Comparison of ENCODE assay signal across 9 mouse cellular contexts in genomic region chr19:24134144-24134911, GRCm38 (mm10).
A peak's percentile ranks its signal among the peaks of the same experiment; 100 is the strongest.
DNase-seq lines count a peak whose midpoint lies in the region; ATAC-seq and TF ChIP-seq lines count a peak whose summit lies in the region.
"Had no signal": no experiment of that assay in that cellular context is flagged by ENCODE, and none has a peak within 500 bp of the region (broad histone marks: within the 10 kb centered on the region; RNA-seq: fewer than 3 reads in every experiment).

No protein-coding gene starts in this region.

- ATAC-seq in midbrain, embryonic 11.5 days (ENCODE audit: low FRiP score) = peak; percentile 58; the same call in 1 of the 2 replicates

- H3K4me3 ChIP-seq in gastrocnemius, adult 2 months = peak overlapping the region; percentile 72
- H3K4me3 ChIP-seq in cortical plate, adult 2 months (ENCODE audit: insufficient read depth, low read length) = peak overlapping the region; percentile 47
- peak overlapping the region; percentile 26; the same call in 1 of the 2 replicates for H3K4me3 ChIP-seq in hindbrain, embryonic 10.5 days
- no peak overlapping the region; the same call in 1 of the 2 replicates for H3K4me3 ChIP-seq in midbrain, embryonic 11.5 days (ENCODE audit: low read depth, low read length)

- intact Hi-C loops in gastrocnemius, adult 2 months (cut with DNase I) = no loop called here
- intact Hi-C loops in gastrocnemius, postnatal 36 days (cut with DNase I) = no loop called here

- peaks cover 2% of the 10 kb centered on the region; the same call in 1 of the 2 replicates for H3K4me1 ChIP-seq in cortical plate, adult 2 months (ENCODE audit: control insufficient read depth, insufficient read depth, low read length)
- H3K4me1 ChIP-seq in hindbrain, embryonic 10.5 days (replicated peaks) = peaks cover 23% of the 10 kb centered on the region
- no peaks in the 10 kb centered on the region for H3K4me1 ChIP-seq in midbrain, embryonic 11.5 days (ENCODE audit: control insufficient read depth, insufficient read depth, low read length)

- no peak for TF ChIP-seq CTCF in gastrocnemius, adult 2 months (IDR thresholded peaks at IDR 0.05)
- TF ChIP-seq CTCF in cortical plate, adult 2 months (IDR thresholded peaks at IDR 0.05; ENCODE audit: extremely low read depth, insufficient read depth, low read length) = no peak

- H3K9me3 ChIP-seq in hindbrain, embryonic 10.5 days = peaks cover 3% of the 10 kb centered on the region; the same call in 1 of the 2 replicates
- H3K9me3 ChIP-seq in midbrain, embryonic 11.5 days (ENCODE audit: control insufficient read depth, low read length) = no peaks in the 10 kb centered on the region

- H3K4me2 ChIP-seq in midbrain, embryonic 11.5 days = peak overlapping the region; percentile 25; the same call in 1 of the 2 replicates

- 84% methylated on average over 16 of the region's 16 CpGs for WGBS in hindbrain, embryonic 10.5 days
- WGBS in midbrain, embryonic 11.5 days = 78% methylated on average over 16 of the region's 16 CpGs

- no peak overlapping the region for H3K9ac ChIP-seq in midbrain, embryonic 11.5 days (ENCODE audit: low read length)

- H3K27ac ChIP-seq in gastrocnemius, adult 2 months = peak overlapping the region; percentile 72
- H3K27ac ChIP-seq in cortical plate, adult 2 months (ENCODE audit: insufficient read depth, low read length) = no peak overlapping the region
- H3K27ac ChIP-seq in hindbrain, embryonic 10.5 days = peak overlapping the region; percentile 60
- H3K27ac ChIP-seq in midbrain, embryonic 11.5 days (ENCODE audit: low read depth, low read length) = no peak overlapping the region

- peak; percentile 67 for DNase-seq in gastrocnemius, adult 2 months
- no peak for DNase-seq in gastrocnemius, postnatal 36 days
- peak; percentile 39 for DNase-seq in hindbrain, embryonic 10.5 days (ENCODE audit: low spot score)
- DNase-seq in midbrain, embryonic 11.5 days (ENCODE audit: low spot score, missing footprints) = no peak
- DNase-seq in Muller cell, postnatal 12 days (ENCODE audit: inconsistent ontology term) = no peak
- DNase-seq in frontal cortex, postnatal 25 days (ENCODE audit: low spot score in 2 of 2) = no peak
- no peak for DNase-seq in cerebellum, adult 8-10 months
- DNase-seq: kidney, adult 18-20 months had no signal

- H3K36me3 ChIP-seq in hindbrain, embryonic 10.5 days = peaks cover 58% of the 10 kb centered on the region
- peaks cover 22% of the 10 kb centered on the region for H3K36me3 ChIP-seq in midbrain, embryonic 11.5 days (ENCODE audit: control insufficient read depth, insufficient read depth, low read length)

- TF ChIP-seq POLR2A in cortical plate, adult 2 months (IDR thresholded peaks at IDR 0.05; ENCODE audit: extremely low read depth, insufficient read depth, low read length) = no peak

- H3K27me3 ChIP-seq in hindbrain, embryonic 10.5 days (ENCODE audit: insufficient read depth, poor library complexity, severe bottlenecking) = no peaks in the 10 kb centered on the region
- no peaks in the 10 kb centered on the region for H3K27me3 ChIP-seq in midbrain, embryonic 11.5 days (ENCODE audit: control insufficient read depth, insufficient read depth, low read length)

Comparison
In these comparisons a context has a peak if more than half of its experiments do, and no peak if none do; other contexts are left out.
1. DNase-seq: peak in gastrocnemius, adult 2 months (single experiment) and hindbrain, embryonic 10.5 days (single experiment); none in gastrocnemius, postnatal 36 days (0 of 2), midbrain, embryonic 11.5 days (single experiment), Muller cell, postnatal 12 days (single experiment), frontal cortex, postnatal 25 days (0 of 2) and cerebellum, adult 8-10 months (single experiment).
2. H3K27ac ChIP-seq: peak in gastrocnemius, adult 2 months (single experiment) and hindbrain, embryonic 10.5 days (single experiment); none in cortical plate, adult 2 months (single experiment) and midbrain, embryonic 11.5 days (single experiment).